Mouse (Mus musculus) layer of hippocampus, adult 9-10 months (tissue): ENCODE results near the gene Tmem108.

Experiments
- DNase-seq: peaks from one replicate; pipeline ENCODE4 v3.0.0; 2022; ENCODE audit warnings: low spot score

The Tmem108 gene

DNA sequence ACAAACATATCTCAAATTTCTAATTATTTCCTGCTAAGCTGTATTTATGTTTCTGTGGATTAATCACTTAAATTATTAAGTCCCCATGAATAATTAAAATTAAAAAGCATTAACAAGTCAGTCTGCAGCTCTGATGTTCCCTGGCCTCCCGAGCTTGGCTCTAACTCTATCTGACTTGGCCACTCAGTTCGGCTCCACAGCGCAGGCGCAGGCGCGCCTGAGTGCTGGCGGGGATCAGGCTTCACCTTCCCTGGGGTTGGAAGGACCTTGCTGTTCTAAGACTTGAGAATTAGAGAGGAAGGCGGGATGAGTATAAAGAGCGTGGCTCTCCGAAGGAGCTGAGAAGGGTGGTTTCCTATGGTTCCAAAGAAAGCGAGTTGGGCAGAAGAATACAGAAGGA lies 41.6 kb downstream of the Tmem108 start:
- no peak for DNase-seq

DNA sequence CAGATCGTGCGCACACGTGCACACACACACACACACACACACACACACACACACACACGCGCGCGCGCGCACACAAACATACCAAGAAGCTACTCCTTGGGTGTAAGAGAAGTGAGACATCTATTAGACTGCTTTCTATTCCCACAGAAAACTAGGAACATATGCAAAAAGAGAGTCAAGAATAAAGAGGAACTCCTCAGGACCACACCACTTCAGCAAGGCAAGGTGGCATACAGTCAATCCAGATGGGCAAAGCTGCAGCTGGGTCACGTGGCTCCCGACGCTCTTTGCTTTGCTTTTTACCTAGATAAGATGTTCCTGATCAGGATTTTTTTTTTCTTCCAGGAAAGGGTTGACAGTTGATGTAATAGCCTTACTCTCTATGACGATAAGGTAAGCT lies 45.6 kb downstream of the Tmem108 start:
- no peak for DNase-seq

GRCm38 (mm10) chr9:103715352-103715751 lies 46.3 kb downstream of the Tmem108 start:
- no peak for DNase-seq

- DNase-seq = no peak
These were observed 48.4 kb downstream of the Tmem108 start for GRCm38 (mm10) chr9:103713230-103713629.

DNA sequence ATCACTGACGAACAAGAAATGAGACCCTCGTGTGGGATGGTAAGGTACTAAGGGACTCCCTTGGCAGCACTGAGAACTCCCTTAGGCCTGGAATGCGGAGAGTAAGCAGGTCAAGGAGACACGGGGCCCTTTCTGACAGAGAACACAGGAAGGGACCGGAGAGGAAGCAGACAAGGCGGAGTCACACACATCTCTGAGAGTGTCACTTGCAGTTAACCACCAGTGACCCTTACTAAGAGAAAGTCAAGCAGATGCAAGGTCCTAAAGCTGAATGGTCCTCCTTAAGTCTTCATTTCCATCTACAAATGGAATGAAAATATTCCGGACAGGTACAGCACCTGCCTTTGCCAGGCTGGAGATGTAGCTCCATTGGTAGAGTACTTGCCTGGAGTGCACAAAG lies 48.9 kb downstream of the Tmem108 start:
- no peak for DNase-seq

DNA sequence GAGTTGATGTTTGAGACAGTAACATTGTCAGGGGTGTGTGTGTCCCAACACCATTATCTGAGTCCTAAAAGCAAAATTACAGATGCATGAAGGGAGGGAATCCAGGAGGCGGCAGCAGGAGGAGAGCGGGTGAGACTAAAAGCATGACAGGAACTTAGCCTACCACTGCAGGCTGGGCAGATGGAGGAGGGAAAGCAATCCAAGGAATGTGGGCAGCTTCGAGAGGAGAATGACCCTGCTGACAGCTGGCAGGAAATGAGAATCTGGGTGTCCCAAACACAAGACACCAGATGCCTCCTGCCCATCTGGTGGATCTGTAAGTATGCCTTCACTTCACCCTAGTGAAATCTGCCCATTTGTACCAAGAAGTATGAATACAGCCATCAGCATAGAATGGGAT lies 51.9 kb downstream of the Tmem108 start:
- no peak for DNase-seq

DNA sequence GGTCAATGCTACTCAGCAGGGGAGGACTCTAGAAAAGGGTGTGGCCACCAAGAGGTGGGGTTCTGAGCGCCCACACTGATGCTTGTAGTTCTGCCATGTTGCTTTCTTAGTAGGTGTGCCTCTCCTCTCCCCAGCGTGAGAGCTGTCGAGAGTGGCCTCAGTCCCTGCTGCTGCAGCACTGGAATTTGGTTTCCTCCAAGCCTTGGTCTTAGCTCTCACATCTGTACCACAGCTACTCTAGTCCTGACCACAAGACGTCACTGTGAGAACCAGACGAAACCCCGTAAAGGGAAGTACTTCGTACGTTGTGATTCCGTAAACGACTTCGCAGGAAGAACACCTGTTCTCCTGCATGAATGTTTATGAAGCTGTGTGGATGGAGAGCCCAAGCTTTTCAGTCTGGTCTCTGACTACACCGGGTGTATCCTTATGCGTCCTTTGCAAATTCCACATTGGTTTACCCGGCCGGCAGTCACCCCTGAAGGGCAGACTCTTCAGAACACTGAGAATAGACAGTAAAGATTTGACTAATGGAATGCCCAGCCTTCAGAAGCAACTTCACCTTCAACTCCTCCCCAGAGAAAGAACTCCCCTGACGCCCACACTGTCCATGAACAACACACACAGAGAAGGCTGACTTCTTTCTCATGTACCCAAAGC lies 53.0 kb downstream of the Tmem108 start:
- no peak for DNase-seq

- DNase-seq = no peak
These were observed 53.8 kb downstream of the Tmem108 start for GRCm38 (mm10) chr9:103707857-103708256.

GRCm38 (mm10) chr9:103707000-103707790 lies 54.4 kb downstream of the Tmem108 start:
- DNase-seq = no peak

DNA sequence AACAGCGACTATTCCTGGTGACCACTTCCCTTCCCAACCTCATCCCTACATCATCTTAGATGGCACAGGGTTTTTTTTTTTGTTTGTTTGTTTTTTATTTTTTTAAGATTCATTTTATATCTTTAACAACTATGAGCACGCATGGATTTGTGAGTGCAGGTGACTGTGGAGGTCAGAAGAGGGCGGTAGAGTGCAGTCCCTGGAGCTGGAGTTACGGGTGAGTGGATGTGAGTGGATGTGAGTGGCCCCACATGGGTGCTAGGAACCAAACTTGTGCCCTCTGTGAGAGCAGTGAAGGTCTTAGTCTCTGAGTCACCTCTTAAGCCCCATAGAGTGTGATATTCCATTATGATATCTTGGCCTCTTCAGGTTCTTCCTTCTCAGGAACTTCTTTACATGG lies 55.9 kb downstream of the Tmem108 start:
- no peak for DNase-seq

- no peak for DNase-seq
These were observed 58.6 kb downstream of the Tmem108 start for GRCm38 (mm10) chr9:103703014-103703413.

DNA sequence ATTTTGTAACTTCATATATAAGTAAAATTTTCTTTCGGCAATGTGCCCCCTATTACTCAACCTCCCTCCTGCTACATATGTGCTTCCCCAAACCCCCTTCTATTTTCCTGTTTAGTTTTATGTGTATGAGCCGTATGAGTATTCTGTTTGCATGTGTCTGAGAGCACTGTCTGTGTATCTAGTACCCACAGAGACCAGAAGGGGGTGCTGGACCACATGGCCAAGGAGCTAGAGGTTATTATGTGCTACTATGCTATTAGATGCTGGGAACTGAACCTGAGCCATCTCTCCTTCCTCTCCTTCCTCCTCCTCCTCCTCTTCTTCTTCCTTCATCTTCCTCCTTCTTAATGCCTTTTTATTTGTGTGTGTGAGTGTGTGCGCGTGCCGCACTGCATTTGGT lies 59.2 kb downstream of the Tmem108 start:
- no peak for DNase-seq

DNA sequence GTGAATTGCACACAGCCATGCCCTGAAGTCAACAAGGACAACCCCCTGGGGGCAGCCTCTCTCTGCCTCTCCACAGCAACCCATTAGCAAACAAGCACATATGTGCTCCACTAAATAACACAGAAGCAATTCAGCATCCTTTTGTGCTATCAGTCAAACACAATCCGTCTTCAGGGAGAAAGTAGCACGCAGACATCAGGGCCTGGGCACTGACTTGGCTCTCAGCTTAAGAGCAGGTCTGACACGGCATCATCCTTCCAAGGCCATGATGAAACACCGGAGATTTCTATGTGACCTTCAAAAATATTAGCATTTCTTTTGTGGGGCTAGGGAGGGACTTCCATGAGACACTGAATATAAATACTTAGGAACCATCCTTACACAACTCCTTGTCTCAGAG lies 60.2 kb downstream of the Tmem108 start:
- DNase-seq = no peak

DNA sequence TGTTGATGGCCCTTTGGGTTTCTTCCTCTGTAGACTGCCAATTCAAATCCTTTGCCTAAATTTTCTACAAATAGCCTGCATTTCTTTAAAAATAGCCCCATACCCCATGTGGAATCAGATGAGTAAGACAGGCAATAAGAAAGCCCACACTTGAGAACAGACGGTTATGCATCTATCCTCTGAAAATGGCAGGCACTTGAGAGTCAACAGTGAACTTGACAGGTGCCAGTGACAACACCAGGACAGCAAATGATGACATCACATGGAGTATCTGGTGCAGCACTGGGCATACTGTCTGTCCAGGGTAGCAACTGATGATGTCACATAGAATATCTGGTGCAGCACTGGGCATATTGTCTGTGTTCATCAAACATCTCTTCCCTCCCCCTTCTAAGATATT lies 61.4 kb downstream of the Tmem108 start:
- no peak for DNase-seq

DNA sequence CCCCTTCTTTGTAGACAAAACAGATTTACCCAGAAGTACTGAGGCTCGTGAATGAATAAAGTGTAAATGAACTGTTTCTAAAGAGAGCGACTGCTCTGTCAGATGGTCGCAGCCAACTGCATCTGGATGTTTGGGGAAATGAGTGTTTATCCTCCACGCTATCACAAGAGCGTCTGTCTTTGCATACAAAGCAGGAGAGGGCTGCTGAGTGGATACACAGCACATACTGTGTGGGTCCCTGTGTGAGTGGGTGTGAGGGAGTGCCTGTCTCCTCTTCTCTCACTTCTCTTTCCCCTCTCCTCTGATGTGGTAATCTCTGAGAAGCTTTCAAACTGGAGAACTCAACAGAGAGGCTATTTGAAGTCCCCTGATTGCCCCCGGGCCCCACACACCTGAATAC lies 64.7 kb downstream of the Tmem108 start:
- DNase-seq = no peak

DNA sequence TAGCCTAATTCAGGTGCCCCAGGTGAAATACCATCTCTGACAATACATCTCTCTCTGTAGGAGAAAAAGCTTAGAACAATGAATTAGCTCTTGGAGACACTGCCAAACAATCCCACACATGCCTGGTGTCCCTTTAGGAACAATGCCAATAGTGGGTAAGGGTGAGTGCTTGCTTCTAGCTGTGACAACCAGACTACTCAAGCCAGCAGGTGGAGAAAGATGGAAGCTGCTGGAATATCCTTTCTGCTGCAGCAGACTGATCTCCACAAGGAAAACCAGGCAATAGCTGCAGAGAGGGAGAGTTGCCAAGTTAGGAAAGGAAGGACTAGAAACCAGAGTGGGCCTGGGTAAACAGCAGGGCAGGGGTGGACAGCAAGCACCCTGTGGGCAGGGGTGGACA lies 67.8 kb downstream of the Tmem108 start:
- no peak for DNase-seq

DNA sequence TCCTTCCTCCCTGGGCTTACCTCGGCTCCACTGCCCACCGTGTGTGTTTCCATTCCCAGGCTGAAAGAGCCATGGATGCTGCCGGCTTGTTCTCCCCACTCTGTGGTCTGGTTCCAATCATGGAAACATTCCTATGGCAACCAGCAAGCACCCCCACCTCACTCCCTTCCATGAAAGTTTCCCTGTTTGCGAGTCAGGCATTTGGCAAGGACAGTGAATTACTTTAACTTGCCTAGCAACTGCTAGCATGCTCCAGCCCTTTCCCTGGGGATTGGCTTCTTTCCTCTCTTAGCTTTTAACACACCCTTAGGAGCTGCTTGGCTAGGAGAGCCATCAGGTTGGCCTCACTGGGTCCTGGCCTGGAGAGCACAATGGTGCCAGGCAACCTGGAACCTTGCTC lies 68.9 kb downstream of the Tmem108 start:
- peak; percentile 38 for DNase-seq

DNA sequence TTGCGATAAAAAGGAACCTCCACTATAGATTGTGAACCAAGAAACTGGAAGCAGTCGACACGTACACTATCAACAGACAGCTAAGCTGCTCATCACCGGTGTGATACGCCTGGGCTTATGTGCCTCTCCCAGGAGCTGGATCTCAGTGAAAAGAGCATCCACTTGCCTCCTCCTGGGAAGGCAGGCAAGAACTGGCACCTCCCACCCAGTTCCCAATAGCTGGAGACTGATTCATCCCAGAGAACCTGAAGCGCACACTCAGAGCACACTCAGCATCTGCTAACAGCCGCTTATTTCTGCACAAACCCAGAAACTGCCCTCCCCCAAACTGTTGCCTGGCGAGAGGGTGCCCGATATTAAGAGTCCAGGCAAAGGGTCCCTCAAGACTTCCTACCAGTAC lies 69.8 kb downstream of the Tmem108 start:
- no peak for DNase-seq

- no peak for DNase-seq
These were observed 71.2 kb downstream of the Tmem108 start for GRCm38 (mm10) chr9:103690446-103690845.

- DNase-seq = no peak
These were observed 71.9 kb downstream of the Tmem108 start for GRCm38 (mm10) chr9:103689697-103690096.

GRCm38 (mm10) chr9:103689006-103689405 lies 72.6 kb downstream of the Tmem108 start:
- no peak for DNase-seq

GRCm38 (mm10) chr9:103687130-103687529 lies 74.5 kb downstream of the Tmem108 start:
- no peak for DNase-seq

DNA sequence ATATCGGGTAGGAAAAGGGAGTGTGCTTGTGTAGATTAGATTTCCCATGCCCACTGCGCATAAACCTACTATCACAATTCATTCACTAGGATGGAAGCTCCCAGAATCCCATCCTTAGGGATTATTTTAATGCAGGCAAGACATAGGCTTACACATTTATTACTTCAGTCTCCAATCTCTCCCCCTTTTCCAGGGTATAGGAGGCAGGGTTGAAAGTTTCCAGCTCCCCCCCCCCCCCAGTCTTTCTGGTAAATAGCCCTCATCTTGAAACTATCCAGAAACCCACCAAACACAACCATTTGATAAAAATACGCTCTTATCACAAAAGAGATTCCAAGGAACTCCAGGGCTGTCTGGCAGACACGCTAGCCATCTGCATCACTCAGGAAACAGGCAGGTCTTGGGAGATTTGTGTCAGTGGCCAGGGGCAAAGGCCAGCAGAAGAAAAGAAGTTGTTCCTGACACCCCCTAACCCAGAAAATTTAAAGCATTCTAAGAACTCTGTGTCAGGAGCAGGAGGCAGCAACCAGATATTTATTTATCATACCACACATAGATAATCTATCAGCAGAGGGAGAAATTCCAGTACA lies 79.8 kb downstream of the Tmem108 start:
- DNase-seq = no peak
